In the genomic region with DNA sequence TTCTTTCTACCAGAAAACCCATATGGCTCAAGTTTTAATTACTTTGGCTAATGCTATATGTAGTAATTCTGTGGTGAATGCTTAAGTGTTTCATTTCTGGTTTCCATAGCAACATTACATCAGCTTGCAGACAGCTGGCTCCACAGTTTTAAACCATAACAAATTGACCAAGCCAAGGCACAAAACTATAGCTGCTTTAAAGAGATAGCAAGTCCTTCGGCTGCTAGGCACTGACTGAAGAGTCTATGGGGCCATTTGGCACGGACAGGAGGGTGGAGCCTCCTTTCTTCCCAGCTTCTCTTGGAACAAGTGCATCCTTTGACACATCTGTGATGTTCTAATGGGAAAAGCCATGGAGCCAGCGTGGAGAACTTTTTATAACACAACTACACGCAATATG, we compare ENCODE assay signal across 8 mouse cellular contexts.
DNase-seq lines count a peak whose midpoint lies in the region; ATAC-seq and TF ChIP-seq lines count a peak whose summit lies in the region.

No protein-coding gene starts in this region.

- 0 out of 2 replicates have a peak, but pooled peaks cover 2% of the 10 kb centered on the region for H3K4me1 ChIP-seq in kidney, adult 2 months (ENCODE audit: control insufficient read depth, insufficient read depth, low read length)
- peaks cover 6% of the 10 kb centered on the region for H3K4me1 ChIP-seq in embryonic facial prominence, embryonic 11.5 days (ENCODE audit: control insufficient read depth, insufficient read depth, low read length)

- DNase-seq in kidney, adult 2 months, result no peak
- DNase-seq in kidney, adult 9 months, result no peak
- DNase-seq in embryonic facial prominence, embryonic 11.5 days (ENCODE audit: low spot score), result peak; percentile 64
- DNase-seq in heart, postnatal 4 days, result peak; percentile 62
- peak; percentile 50 for DNase-seq in telencephalon, adult 2 months (ENCODE audit: low read depth, low spot score)
- DNase-seq in adrenal gland, adult 18-20 months (ENCODE audit: low spot score in 2 of 2), result no peak
- DNase-seq in spleen, postnatal 10 days (ENCODE audit: low spot score in 2 of 2), result no peak

- no peak; the same call in 1 of the 2 replicates for ATAC-seq in embryonic facial prominence, embryonic 11.5 days (replicated peaks; ENCODE audit: insufficient number of reproducible peaks, low FRiP score, low TSS enrichment, low read depth)

- TF ChIP-seq CTCF in kidney, adult 2 months (conservative IDR thresholded peaks at IDR 0.05; ENCODE audit: insufficient read depth, insufficient read length, low read depth, low read length), result no peak

- no peak overlapping the region for H3K9ac ChIP-seq in embryonic facial prominence, embryonic 11.5 days (replicated peaks; ENCODE audit: low read length)

- 38% methylated on average over 4 of the region's 4 CpGs for WGBS in kidney, adult 2 months
- 28% methylated on average over 4 of the region's 4 CpGs for WGBS in embryonic facial prominence, embryonic 11.5 days
- WGBS in macrophage (ENCODE audit: missing documents), result 38% methylated on average over 4 of the region's 4 CpGs

- H3K79me2 ChIP-seq in macrophage (ENCODE audit: inconsistent target), result peaks cover 92% of the 10 kb centered on the region

- no peaks in the 10 kb centered on the region for H3K27me3 ChIP-seq in kidney, adult 2 months (replicated peaks; ENCODE audit: control insufficient read depth, insufficient read depth, low read length)
- no peaks in the 10 kb centered on the region for H3K27me3 ChIP-seq in embryonic facial prominence, embryonic 11.5 days (ENCODE audit: control insufficient read depth, insufficient read depth, low read length)

- 0 out of 2 replicates have a peak overlapping the region, but pooled peaks have one; percentile 4 for H3K4me2 ChIP-seq in embryonic facial prominence, embryonic 11.5 days (ENCODE audit: low read depth, low read length)

- no peaks in the 10 kb centered on the region for H3K36me3 ChIP-seq in kidney, adult 2 months (ENCODE audit: control insufficient read depth, insufficient read depth, low read length)
- no peaks in the 10 kb centered on the region for H3K36me3 ChIP-seq in embryonic facial prominence, embryonic 11.5 days (replicated peaks; ENCODE audit: control insufficient read depth, insufficient read depth, low read depth, low read length)
- H3K36me3 ChIP-seq in macrophage (ENCODE audit: inconsistent target), result peaks cover 24% of the 10 kb centered on the region

- 0 out of 2 replicates have a peak overlapping the region, but pooled peaks have one; percentile 13 for H3K4me3 ChIP-seq in kidney, adult 2 months (ENCODE audit: insufficient read depth, low read depth, low read length)
- no peak overlapping the region for H3K4me3 ChIP-seq in embryonic facial prominence, embryonic 11.5 days (ENCODE audit: low read depth, low read length)
- no peak overlapping the region for H3K4me3 ChIP-seq in macrophage (ENCODE audit: inconsistent target)

- no peak overlapping the region for H3K27ac ChIP-seq in kidney, adult 2 months (ENCODE audit: insufficient read depth, low read depth, low read length)
- H3K27ac ChIP-seq in embryonic facial prominence, embryonic 11.5 days (replicated peaks; ENCODE audit: low read depth, low read length), result no peak overlapping the region
- peak overlapping the region; percentile 19; the same call in 1 of the 2 replicates for H3K27ac ChIP-seq in macrophage

- TF ChIP-seq POLR2A in kidney, adult 2 months (IDR thresholded peaks at IDR 0.05; ENCODE audit: low read depth, low read length), result no peak

- H3K9me3 ChIP-seq in embryonic facial prominence, embryonic 11.5 days (replicated peaks; ENCODE audit: control insufficient read depth, low read length), result no peaks in the 10 kb centered on the region

Comparison
In these comparisons a context has a peak if more than half of its experiments do, and no peak if none do; other contexts are left out.
1. DNase-seq: peak in embryonic facial prominence, embryonic 11.5 days (single experiment), heart, postnatal 4 days (single experiment) and telencephalon, adult 2 months (single experiment); none in kidney, adult 2 months (single experiment), kidney, adult 9 months (single experiment), adrenal gland, adult 18-20 months (0 of 2) and spleen, postnatal 10 days (0 of 2).